Mouse (Mus musculus) brain, embryonic 14.5 days (tissue): ENCODE results near the gene Hdgfl2.
"Not testable (repeated sequence)": the region's sequence is repeated elsewhere in the genome, so short reads cannot be mapped to it uniquely, and the experiment has no call there.

Experiments
- CTCF ChIP-seq: fragments of 200-500 bp; IDR thresholded peaks from 2 replicates; pipeline ENCODE4 v1.5.1; 2012; ENCODE audit warnings: inconsistent platforms, mild to moderate bottlenecking, moderate library complexity, borderline replicate concordance; ENCODE audit not compliant: insufficient read depth, insufficient read length; ENCODE audit errors: extremely low read depth
- POLR2A ChIP-seq: fragments of 200-500 bp; IDR thresholded peaks from 2 replicates; pipeline ENCODE4 v1.6.1; 2012; ENCODE audit warnings: mild to moderate bottlenecking, inconsistent platforms, borderline replicate concordance; ENCODE audit not compliant: poor library complexity, insufficient read depth, insufficient read length, severe bottlenecking; ENCODE audit errors: extremely low read depth

DNA sequence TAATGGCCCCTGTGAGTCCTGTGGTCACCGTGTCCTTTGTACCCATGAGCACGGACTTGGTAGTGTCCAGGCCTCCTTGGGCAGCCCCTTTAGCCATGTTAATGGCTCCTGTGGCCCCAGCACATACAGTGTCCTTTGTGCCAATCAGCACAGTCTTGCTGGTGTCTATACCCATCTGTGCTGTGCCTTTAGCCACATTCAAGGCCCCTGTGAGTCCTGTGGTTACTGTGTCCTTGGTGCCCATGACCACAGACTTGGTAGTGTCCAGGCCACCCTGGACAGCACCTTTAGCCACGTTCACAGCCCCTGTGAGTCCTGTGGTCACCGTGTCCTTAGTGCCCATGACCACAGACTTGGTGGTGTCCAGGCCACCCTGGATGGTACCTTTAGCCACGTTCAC is 25.4 kb downstream of the Hdgfl2 start:
- not testable (repeated sequence) for TF ChIP-seq CTCF, POLR2A
